Mouse (Mus musculus): Measurements from ENCODE around the gene Prl.
"Not testable (repeated sequence)": the region's sequence is repeated elsewhere in the genome, so short reads cannot be mapped to it uniquely, and the experiment has no call there.

The Prl gene

DNA sequence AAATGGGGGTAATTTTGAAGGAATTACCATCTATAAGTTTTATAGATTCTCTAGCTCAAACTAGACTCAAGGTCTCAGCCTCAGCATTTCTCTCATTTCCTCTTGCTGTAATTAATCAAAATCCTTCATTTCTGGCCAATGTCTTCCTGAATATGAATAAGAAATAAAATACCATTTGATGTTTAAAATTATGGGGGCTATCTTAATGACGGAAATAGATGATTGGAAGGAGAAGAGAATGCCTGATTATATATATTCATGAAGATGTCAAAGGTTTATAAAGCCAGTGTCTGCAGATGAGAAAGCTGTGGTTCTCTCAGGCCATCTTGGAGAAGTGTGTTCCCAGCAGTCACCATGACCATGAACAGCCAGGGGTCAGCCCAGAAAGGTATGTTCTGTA lies at the start of gene Prl:
Gene Prl (plus strand): TSS at position 301 of the 400 bp plus-strand sequence.
- no peak for DNase-seq (ENCODE audit: low read depth, low spot score)

DNA sequence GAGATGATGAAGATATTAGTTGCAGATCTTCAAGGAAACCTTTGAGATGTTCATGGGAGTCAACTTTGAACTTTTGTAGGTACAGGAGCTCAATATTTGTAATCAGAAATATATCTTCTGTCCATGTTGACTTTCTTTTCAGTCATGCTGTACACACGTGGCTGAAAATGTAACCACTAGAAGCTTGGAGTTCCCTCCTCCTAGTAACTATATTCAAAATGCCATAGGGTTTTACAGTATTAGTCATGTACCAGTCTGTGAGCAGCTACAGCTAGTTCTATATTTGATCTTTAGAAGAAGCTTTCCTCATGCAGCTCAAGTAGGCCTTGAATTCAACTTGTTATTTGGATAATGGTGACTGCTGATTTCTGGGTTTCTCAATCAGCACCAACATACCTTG lies 30.8 kb upstream of the Prl start:
- no peak for DNase-seq (ENCODE audit: low read depth, low spot score)

DNA sequence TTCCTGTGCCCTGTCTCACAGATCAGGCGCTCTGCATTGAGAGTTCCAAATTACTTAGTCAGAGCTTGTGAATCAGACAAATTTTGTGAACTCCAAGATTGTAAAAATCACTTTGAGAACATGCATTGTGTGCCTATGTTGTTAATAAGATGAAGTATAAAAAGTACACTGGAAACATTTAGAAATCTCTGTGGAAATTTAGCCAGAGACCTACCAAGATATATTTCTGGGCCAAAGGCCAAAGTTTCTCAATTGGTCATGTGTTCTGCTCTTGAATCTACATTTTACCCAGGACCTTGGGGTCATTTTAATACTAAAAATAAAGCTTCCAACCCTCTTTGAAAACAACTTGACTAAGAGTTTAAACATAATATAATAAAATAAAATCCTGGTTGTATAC lies 30.0 kb upstream of the Prl start:
- DNase-seq (ENCODE audit: low read depth, low spot score) = no peak

DNA sequence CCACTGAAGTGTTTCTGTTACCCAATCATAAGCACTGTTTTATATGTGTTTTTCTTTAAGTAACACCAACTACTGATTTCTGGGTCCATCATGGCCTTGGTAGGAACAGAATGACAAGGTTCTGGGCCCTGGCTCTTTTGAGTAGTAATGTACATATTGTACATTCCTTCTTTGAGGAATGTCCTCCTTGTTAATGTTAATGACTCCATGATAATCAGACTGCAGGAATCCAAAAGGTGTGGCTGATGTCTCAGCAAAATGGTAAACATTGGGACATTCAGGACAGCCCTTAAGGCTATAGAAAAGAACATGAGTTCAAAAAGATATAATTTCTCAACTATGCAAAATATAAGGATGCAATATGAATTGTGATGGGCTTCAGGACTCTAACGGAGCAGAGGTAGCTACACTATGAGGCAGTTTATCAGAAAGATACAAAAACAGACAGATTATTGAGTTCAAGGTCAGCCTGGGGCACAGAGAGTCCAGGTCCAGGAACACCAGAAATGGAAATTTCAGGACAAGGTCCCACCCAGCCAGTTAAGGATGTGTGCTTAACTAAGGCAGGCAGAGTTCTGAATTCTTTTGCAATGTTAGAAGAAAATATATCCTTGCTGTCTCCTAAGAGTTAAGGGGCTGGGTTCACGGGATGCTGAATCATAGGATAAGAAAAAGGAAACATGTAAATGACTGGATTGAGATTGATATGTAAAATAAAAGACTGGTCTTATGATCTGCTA lies 28.7 kb upstream of the Prl start:
- DNase-seq (ENCODE audit: low read depth, low spot score) = no peak

DNA sequence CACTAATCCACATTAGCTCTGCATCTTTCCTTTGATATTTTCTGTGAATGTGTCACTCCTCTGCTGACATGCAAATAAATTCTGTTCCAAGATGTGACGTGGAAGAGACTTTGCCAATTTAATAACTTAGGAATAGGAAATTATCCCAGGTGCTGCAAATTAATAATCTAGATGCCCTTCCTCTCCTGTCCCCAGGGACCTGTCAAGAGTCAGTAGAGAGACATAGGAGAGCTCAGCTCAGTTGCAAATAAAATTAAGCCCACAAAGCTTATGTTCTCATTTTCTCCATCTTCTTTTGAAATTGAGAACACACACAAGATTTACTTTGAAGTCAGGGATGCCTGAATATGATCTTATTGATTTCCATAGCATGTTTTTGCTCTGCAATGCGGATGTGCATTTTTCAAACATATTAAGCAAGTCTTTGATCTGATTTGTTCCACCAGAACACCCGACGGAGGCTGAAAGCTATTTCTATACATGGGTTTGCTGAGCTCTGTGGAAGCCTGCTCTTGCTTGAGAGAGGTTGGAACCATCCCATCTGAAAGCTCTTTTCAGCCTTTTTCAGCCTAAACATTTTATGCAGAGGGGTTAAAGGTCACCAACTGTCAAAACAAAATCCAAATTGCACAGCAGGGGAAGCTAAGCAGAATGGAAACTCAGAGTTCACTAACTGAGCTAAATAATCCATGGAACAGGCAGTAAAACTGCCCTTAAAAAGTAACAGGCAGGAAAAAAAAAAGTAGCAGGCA lies 26.1 kb upstream of the Prl start:
- DNase-seq (ENCODE audit: low read depth, low spot score) = no peak

DNA sequence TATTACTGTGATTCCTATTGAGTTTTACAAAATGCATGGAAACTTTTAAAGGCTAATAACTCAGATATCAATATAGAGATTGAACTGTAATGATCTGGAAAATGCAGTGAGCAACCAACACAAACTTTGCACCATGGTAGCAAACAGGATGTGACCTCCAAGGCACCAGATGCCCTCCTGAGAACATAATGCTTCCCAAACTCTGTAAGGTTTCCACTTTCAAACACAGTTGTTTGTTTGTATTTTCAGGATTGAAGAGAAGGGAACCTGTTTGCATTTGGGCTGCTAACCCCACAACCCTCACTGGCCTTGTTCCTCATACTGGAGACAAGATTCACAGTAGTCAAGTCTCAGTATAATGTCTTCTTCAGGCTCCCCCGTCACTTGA lies 25.5 kb upstream of the Prl start:
- DNase-seq (ENCODE audit: low read depth, low spot score) = no peak

DNA sequence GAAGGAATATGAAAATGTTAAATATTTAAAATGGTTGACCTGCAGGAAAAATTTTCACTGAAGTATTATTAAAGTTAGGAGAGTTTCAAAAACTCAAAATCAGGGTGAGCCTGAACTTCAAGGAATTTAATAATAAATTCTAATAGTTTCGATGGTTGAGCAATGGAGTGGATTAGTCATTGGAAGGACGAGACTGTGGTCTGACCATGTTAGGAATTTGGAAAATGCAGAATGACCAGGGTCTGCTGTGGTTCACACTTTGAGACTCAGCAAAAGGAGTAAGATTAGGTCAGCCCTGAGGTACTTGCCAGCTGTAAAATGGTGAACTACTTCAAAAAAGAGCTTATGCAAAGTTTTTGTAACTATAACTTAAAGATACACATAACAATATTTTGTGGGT lies 24.4 kb upstream of the Prl start:
- DNase-seq (ENCODE audit: low read depth, low spot score) = no peak

DNA sequence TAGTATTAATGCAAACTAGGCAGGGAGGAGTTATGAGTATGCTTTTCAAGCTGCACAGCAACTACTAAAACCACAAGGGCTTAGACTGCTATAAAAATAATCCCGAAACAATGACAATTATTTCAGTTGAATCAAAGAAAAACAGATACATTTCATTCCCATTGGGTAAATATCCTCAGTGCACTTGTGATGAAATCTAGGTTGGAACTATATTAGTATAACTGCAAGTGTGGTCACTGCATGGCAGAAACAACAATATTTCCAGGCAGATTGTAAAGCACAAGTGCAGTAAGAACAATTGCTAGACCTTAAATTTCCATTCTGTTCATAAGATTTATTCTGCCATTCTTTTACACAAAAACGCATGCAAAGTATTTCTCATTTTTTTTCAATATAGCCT lies 15.2 kb upstream of the Prl start:
- no peak for DNase-seq (ENCODE audit: low read depth, low spot score)

DNA sequence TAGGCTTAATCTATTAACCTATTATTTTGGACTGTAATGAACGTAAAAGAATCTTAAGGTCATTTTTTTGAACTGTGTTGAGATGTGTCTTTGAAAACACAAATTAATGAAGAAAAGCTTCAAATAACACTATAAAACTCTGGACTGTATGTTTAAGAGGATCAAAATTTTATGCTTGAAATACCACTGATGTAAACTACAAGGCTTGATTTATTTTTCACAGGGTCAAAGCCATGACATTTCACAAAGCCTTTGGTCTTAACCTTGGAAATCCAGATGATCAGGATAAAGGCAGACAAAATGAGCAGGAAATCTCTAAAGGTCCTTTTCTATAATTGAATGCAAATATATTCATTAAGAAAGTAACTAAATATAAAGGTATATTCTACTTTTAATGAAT lies 14.0 kb upstream of the Prl start:
- no peak for DNase-seq (ENCODE audit: low read depth, low spot score)

DNA sequence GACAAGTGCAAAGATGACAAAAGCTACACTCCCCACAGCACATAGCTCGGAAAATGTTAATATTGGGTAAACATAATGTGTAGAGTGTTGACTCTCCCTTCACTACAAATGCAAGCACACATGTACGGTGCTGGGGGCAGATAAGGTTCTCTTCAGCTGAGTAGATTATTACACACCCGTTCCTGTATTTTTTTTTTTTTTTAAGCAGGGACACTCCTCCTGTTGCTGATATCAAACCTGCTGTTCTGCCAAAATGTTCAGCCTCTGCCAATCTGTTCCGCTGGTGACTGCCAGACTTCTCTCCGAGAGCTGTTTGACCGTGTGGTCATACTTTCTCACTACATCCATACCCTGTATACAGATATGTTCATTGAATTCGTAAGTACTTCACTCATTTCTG lies 1.8 kb downstream of the Prl start:
- no peak for DNase-seq (ENCODE audit: low read depth, low spot score)

DNA sequence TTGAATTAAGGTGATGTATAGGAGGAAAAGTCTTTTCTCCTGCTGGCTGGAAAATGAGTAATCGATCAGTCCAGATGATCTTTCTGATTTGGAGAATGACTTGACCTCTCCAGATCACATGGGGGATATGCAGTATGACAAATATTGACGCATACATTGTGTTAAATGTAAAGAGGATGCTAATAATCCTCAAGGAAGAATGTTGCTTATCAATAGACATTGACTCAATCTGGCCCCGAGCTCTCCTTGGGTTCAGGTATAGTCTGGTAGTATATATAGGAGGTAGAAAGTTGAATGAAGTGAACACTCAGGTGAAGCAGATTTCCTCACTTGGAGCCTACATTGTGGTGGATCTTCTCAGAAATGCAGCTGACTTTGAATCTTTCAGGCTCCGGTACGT lies 36.5 kb downstream of the Prl start, which contains the start of gene Prl3d1:
Gene Prl3d1 (plus strand): TSS at position 301 of the 400 bp plus-strand sequence.
- not testable (repeated sequence) for DNase-seq (ENCODE audit: low read depth, low spot score)
